Mouse (Mus musculus) layer of hippocampus, postnatal 36 days (tissue): ENCODE data around the gene Pidd1. TPM values are rescaled to one million over a fixed set of nuclear protein-coding genes. Genes with fewer than 3 reads are reported as not detected.
A peak's percentile ranks its signal among the peaks of the same experiment; 100 is the strongest.

Source experiments
- DNase-seq, 2 experiments: peaks; one replicate each; pipeline ENCODE4 v3.0.0; 2022
- total RNA-seq, 2 experiments: library from RNA; stranded (reverse); gene quantifications; 2 replicates each; pipeline ENCODE4 v1.2.3; 2021

The Pidd1 gene
- total RNA-seq, 2 experiments from 2014 or later: 0.66 to 1.1 TPM

DNA sequence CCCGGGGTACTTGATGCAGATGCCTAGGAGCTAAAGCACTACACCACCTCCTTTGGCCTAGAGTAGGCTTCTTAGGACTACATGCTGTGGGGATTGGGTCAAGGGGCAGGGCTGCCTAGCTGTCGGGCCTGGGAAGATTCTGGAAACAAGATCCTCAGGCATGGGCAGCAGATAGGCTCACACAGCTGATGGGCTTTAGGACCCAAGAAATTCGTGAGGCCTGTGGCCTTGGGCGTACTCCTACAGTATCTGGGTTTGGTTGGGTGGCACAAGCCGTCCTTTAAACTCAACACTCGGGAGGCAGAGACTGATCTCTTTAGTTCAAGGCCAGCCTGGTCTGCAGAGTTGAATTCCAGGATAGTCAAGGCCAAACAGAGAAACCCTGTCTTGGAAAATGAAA is 28.4 kb upstream of the Pidd1 start:
- DNase-seq: no peak

DNA sequence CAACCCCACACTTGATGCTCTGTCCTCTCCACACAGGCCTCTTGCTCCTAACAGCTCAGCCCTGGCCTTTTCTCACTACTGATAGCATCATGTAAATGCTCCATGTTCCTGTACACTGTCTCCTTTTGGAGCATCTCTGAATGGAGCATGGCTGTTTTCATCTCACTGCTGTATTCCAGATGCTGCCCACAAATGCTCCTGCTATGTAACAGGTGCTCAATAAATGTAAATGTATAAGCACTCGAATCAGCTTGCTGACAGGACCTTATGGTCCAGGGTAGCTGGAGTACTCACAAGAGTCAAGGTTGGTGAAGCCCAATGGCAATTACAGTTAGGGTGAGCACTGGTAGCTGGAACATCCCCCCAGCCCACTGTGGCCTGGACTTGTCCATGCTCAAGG is 27.4 kb upstream of the Pidd1 start:
- DNase-seq: no peak

DNA sequence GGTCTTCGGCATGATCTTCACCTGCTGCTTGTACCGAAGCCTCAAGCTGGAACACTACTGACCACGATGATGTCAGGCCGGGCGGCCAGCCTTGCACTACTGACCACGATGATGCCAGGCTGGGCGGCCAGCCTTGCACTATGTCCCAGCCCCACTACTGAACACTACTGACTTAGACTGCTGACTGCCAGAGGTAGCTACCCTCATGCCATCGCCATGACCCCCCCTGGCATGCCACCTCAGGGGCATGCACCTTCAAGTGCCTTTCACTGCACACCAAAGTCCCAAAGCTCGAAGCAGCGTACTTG is 26.8 kb upstream of the Pidd1 start:
- DNase-seq: no peak

DNA sequence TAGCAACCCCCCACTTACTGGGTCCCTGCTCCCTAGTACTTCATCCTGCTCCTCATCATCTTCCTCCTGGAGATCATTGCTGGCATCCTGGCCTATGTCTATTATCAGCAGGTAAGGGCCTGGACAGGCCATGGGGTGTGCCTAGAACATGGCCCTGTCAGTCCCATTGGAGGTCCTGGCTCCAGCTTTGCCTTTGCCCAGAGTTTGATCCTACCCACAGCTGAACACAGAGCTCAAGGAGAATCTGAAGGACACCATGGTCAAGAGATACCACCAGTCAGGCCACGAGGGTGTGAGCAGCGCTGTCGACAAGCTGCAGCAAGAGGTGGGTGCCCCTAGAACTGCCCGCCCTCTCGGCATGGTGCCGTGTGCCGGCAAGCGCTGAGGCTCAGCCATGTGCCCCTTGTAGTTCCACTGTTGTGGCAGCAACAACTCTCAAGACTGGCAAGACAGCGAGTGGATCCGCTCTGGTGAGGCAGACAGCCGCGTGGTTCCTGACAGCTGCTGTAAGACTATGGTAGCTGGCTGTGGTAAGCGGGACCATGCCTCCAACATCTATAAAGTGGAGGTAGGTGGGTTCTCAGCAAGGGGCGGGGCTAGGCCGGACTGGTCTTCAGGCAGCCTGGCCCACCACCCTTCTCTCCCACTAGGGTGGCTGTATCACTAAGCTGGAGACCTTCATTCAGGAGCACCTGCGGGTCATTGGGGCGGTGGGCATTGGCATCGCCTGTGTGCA is 26.2 kb upstream of the Pidd1 start:
- no peak for DNase-seq

DNA sequence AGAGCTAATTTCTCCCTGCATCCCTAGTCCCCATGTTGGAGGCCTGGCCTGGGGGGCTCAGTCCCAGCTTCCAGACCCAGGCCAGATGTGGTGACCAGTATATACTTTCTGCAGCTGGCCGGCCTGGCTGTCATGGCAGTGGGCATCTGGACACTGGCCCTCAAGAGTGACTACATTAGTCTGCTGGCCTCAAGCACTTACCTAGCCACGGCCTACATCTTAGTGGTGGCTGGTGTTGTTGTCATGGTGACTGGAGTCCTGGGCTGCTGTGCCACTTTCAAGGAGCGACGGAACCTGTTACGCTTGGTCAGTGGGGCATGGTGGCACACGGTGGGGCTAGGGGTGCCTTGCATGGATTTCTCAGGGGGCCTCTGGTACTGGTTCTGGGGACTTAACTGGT is 25.5 kb upstream of the Pidd1 start:
- DNase-seq: no peak

DNA sequence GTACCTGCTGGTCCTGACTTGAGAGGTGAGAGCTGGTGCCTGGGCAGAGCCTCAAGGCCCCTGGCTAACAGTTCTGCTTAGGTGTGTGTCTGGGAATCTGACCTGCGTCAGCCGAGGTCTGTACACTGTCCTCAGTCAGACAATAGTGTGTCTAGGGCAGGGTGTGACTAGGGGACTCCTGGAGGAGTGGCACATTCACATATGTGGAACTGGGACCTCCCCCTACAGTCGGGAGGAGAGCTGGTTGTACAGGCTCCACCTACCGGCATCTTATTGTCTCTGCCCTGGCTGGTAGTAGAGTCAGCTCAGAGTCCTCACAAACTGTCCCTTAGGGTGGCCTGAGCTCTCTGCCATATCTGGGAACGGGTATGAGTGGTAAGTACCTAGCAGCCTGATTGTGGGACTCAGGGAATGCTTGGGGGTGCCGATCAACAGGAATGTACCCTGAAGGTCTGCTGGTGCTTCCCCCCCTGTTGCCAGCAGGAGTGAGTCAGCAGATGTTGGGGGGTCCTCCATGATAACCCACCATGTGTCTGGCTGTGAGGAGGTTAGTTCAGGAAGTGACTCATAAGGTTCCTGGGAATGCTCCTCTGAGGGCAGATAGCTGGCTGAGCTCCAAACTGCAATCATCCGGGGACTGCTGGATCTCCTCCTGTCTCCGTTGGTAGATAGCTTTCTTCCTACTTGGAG is 24.8 kb upstream of the Pidd1 start:
- peak in 1 of 2 experiments; percentile 57 for DNase-seq

DNA sequence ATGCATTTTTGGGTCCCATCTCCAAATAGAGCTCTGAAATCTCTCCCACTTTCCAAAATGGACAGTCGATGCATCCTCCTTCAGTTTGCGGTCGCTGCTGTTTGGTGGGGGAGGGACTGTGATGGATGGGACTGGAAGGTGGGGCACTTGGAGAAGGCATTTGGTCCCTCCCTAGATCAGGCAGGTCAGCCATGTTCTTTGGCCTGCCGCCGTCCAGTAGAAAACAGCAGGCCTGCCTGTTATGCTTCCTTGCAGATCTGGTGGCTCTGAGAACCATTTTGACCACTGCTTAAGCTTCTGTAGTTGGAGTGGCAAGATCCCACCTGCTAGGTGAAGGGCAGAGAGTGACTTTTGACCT is 24.3 kb upstream of the Pidd1 start:
- DNase-seq: no peak

DNA sequence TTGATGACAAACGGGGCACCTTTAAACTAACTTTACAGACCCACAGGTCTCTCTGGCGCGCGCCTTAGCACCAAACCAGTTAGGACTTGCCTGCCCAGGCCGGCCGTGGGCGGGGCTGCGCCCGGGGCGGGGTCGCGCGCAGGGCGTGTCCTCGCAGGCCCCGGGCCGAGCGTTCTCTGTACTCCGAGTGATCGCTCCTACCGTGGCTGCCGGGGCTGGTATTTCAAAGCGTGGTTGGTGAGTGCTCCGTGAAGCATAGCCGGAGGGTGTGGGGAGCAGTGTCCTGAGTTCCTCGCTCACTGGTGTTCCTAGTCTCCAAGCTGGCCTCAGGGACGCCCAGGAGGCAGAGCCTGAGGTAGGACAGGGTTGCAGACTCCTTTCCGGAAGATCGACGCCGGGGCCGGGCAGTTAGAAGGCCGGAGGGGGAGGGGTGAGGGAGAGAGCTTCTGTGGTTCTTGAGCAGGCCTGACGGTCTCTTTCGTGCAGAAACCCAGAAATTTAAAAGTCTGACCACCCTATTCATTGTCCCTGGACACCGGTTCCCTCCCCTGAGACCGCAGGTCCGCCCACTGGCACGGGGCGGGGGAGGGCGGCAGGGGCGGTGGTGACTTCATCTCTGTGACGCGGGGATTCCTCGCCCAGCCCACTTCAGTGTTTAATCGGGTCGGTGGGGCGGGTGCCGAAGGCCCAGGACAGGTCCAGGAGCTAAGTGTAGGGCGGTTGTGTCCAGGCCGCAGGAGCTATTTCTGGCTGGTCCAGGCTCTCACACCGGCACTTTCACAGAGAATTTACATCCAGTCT is 23.6 kb upstream of the Pidd1 start, which contains the start of gene Cd151:
Gene Cd151, plus strand, starts transcription at position 163 of the 801 bp plus-strand sequence.
- DNase-seq: peak; percentile 61 to 62

DNA sequence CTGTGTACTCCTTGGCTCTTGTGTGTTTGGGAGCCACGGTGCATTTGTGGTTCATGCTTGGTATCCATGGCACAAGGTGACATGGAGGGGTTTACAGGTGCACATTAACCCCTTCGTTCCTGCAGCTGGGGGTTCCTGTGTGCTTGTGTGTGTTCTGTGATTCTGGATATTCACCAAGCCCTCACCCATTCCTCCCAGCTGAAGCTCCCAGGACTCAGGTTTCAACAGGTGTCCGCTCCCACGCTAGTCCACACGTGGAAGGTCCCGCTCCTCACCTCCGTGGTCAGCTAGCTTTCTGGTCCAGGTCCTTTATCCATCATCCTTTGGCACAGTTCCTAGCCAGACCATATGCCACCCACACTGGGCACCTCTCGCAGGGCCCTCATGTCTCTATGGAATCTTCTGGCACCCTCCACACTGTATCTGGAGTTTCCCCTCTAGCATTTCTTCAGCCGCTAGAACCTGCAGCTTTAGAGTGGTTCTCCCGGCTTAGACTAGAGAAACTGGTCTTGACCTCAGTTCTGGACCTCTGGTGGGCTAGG is 22.9 kb upstream of the Pidd1 start:
- no peak for DNase-seq

DNA sequence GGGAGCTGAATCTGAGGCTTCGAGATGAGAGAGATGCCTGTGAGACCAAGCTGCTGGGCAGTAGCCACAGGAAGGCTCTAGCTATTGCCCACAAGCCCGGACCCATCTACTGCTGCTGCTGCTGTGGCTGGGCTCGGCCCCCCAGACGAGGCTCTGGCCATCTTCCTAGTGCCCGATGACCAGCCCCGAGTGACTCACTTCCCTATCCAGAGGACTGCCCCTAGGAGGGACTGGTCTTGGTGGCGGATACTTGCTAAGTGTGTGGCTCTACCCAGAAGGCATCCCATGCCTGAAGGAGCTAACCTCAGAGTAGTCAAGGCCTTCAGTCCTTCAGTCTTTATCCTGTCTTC is 22.2 kb upstream of the Pidd1 start:
- no peak for DNase-seq

DNA sequence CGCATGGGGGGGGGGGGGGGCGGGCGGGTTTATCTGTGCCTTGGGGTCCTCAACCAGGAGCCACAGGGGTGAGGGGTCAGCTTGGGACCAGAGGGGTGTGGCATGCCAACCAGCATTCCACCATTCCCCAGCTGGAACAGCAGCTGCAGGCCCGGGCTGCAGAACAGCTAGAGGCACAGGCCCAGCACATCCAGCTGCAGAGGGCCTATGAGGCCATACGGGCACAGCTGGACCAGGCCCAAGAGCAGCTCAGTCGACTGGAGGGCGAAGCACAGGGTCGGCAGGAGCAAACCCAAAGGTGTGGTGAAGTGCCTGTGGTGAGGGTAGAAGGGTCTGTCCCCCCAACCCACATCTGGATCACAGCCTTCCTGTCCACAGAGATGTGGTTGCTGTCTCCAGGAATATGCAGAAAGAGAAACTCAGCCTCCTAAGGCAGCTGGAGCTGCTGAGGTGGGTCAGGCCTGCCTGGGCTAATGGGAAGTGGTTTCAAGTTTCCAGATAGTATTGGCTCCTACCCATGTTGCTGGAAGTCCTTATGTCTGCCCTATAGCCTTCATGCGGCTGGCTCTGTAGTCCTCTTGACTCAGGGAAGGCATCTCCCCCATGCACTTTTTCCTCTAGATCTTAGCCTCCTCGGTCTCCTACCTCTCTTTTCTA is 21.7 kb upstream of the Pidd1 start:
- no peak for DNase-seq

DNA sequence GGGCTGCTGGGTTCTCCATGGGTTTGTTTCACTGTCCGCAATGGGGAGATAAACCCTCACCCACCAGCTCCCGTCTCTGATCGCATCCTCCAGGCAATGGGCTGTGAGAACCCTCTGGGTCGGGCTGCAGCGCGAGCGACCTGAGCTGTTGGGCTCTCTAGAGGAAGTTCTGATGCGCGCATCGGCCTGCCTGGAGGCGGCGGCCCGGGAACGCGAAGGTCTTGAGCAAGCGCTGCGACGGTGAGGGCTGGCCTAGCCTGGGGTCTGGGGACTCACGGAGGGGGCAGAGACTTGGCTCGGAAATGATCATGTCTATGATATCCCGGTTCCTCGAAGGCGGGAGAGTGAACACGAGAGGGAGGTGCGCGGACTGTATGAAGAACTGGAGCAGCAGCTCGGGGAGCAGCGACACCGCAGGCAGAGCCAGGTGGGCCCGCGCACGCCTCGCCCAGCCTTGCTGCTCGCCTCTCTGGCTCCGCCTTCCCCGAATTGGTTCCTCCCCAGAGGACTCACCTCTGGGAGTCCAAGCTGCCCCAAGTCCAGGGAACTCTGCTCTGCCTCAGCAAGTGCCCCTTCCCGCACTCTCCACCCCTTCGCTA is 20.9 kb upstream of the Pidd1 start:
- DNase-seq: no peak

DNA sequence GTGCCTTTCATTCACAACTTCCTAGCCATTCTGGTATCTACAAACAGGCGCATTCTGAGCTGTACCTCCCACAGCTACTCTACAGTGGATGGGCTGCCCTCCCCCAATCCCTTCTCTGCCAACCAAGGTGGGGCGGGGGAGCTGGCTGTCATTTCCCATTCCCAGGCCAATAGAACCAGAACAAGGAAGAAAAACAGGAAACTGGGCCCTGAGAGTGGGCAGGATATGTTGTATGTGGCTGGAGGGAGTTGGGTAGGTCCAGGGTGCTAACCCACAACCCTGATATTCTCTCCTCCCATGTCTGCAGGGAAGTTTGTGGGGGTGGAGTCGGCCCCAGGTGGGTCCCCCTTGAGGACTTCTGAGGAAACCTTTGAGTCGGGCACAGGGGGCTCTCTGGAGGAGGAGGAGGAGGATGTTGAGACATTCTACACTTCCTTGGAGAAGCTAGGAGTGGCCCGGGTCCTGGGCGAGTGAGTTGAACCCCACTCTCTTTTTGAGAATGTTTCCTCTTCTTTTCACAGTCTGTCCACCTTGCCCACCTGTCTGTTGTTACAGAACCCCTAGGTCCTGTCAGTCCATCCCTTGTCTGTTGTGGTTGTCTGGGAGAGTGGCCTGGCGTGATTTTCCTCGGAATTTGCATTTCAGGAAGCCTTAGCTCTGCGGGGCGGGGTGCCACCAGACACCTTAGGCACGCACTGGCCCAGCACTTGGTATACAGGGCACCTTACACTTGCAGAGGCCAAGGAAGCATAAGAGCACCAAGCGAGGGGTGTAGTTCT is 20.2 kb upstream of the Pidd1 start:
- no peak for DNase-seq

DNA sequence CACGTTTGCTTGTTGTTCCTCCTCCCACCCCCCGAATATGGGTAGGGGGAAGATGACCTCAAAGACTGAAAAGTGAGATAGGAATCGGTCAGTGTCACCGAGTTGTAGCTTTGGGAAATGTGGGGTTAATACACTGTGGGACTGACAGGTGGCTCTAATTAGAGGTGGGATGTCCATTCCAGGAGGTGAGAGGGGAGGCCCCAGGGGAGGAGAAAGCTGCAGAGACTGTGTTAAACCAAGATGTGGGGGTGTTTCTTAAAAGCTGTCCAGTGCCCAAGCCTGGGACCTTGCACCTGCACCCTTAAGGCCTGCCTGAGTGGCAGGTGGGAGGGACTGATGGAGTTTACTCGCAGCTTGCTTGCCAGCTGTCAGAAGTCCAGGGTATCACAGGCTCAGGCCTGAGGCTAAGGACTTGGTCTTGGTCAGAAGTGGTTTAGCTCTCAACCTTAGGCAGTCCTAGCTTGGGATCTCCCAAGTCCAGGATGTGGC is 18.6 kb upstream of the Pidd1 start:
- DNase-seq: no peak

DNA sequence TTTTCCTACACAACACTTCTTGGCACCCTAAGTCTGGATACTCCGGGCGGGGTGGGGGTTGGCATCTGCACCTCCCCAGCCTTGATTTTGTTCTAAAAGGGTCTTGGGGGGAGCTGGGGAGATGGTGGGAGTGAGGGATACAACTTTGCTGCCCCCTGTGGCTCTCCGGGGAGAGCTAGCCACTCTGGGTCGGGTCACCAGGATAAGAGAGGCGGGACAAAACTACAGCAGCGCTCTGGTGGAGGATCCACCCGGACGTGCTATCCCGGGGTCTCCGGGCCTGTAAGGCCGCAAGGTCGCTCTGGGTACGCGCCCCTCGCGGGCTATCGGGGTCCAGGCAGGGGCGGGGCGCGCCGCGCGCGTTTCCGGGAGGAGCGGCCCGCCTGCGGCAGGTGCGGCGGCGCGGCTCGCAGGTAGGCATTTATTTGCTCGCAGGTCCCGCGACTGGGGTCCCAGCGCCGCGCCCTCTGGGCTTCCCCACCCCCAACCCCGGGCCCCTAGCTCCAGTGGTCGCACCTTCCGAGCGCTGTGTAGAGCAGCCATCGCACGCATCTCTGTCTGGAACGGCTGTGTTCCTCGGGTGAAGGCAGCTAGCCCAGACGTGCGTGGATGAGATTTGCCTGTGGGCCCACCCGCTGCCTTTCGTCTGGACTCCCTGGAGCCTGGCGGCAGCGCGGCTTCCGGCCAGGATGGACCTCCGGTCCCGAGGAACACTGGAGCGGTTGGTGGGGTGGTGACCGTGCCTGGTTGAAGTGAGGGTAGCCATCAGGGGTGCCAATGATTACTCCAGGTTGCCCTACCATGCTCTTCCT is 17.9 kb upstream of the Pidd1 start:
- no peak for DNase-seq

DNA sequence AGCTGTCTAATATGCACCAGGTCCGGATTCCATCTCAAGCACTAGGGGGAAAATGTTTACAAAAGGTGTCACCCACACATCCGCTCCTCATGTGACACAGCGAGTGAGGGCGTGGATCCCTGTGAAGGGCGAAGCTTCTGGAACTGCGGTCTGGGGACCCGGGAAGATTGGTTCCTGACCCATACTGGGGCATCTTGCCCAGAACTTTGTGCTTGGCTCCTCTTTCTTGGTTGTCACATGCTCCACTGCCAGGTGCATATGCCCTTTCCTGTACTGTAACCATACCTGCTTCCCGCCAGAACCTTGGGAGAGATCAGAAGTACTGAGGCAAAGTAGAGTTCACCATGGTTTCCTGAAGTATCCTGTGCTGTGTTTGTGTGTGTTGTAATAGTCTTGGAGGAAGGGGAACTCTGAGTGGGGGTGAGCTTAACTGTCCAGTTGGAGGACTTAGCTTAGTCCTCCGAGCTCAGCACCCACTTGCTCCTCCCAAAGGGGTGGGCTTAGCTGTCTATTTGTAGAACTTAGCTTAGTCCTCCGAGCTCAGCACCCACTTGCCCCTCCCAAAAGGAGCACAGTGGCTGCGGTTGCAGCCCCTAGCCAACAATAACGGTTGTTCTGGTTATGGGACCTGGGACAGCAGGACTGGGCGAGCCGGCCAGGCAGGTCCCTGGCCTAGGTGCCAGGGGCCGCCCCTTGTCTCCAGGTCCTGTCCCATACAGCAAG is 16.7 kb upstream of the Pidd1 start, which contains the start of gene Cracr2b:
Gene Cracr2b, plus strand, starts transcription at position 704 of the 723 bp plus-strand sequence.
- no peak for DNase-seq

DNA sequence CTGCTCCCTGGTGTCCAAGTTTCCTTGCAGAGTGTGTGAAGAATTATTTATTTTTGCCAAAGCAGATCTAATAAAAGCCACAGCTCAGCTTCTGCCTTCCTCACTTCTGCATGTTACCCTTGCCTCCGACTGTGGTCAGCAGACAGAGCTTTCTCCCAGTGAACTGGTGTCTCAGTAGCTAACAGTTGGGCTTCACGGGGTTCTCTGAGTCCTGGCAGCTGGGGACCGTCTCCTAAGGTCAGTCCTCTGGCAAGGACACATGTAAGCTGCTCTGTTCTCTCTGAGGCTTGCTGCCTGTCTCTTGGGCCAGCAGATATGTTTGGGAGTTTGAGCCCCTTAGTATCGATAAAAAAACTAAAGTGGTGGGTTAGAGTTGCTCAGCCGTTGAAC is 16.2 kb upstream of the Pidd1 start:
- no peak for DNase-seq

DNA sequence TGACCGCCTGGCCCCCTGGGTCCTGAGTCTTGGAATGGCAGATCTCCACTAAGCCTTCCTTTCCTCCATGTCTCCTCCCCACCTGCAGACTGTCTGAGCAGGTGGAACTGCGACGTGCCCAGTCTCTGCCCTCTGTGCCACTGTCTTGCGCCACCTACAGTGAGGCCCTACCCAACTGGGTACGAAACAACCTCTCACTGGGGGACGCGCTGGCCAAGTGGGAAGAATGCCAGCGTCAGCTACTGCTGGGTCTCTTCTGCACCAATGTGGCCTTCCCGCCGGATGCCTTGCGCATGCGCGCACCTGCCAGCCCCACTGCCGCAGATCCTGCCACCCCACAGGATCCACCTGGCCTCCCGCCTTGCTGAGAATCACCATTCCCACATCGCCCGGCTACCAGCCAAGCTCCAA is 15.5 kb upstream of the Pidd1 start:
- no peak for DNase-seq

DNA sequence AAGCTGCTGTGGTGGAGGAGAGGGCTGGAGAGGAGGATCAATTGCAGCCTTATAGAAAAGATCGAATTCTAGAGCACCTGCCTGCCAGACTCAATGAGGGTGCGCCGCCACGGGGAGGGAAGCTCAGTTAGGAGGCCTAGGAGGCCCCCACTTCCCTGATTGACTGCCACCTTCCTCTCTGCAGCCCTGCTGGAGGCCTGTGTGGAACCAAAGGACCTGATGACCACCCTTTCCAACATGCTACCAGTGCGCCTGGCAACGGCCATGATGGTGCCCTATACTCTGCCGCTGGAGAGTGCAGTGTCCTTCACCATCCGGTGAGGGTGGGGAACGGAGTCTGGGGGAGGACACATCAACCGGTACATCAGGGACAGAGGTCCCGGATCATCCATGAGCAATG is 14.8 kb upstream of the Pidd1 start:
- no peak for DNase-seq
